Mouse (Mus musculus) stomach, embryonic 15.5 days (tissue): ENCODE results near the gene Golga4. TPM values are rescaled to one million over a fixed set of nuclear protein-coding genes. Genes with fewer than 3 reads are reported as not detected.

Experiments used
- ATAC-seq: fragments of 200-750 bp; cut with Nextera tagmentation; 2 replicates; pipeline ENCODE4 v1.8.0; 2017; ENCODE audit warnings: low read depth, moderate number of reproducible peaks, moderate TSS enrichment; ENCODE audit not compliant: insufficient read depth, low FRiP score
- H3K27ac ChIP-seq: fragments of 300-500 bp; sonication (generic); 2 replicates; pipeline ENCODE4 v1.5.1; 2015; ENCODE audit warnings: mild to moderate bottlenecking, inconsistent platforms
- H3K27me3 ChIP-seq: fragments of 300-500 bp; sonication (generic); replicated peaks from 2 replicates; pipeline ENCODE4 v1.6.1; 2015; ENCODE audit warnings: inconsistent platforms
- H3K36me3 ChIP-seq: fragments of 300-500 bp; sonication (generic); 2 replicates; pipeline ENCODE4 v1.6.1; 2015; ENCODE audit warnings: inconsistent platforms
- H3K4me1 ChIP-seq: fragments of 300-500 bp; sonication (generic); 2 replicates; pipeline ENCODE4 v1.6.1; 2015; ENCODE audit warnings: inconsistent platforms
- H3K4me2 ChIP-seq: fragments of 300-500 bp; sonication (generic); 2 replicates; pipeline ENCODE4 v1.6.1; 2015; ENCODE audit warnings: mild to moderate bottlenecking, inconsistent platforms
- H3K4me3 ChIP-seq: fragments of 300-500 bp; sonication (generic); replicated peaks from 2 replicates; pipeline ENCODE4 v1.5.1; 2015; ENCODE audit warnings: inconsistent platforms
- H3K9ac ChIP-seq: fragments of 300-500 bp; sonication (generic); 2 replicates; pipeline ENCODE4 v1.6.1; 2015; ENCODE audit warnings: inconsistent platforms
- H3K9me3 ChIP-seq: fragments of 300-500 bp; sonication (generic); 2 replicates; pipeline ENCODE4 v1.6.1; 2016; ENCODE audit warnings: inconsistent platforms
- WGBS: fragments of 180-500 bp; shearing (Covaris S2); methylation state at CpG from one replicate; pipeline ENCODE4 v1.1.7; 2015; 5-methylcytosine and 5-hydroxymethylcytosine counted together
- polyA plus RNA-seq: library from polyadenylated mRNA; unstranded; fragments of >200 nt; fragmentation: Nextera tagmentation; extraction: Ambion mirVana; gene quantifications from 2 replicates; pipeline ENCODE4 v1.2.1, GENCODE M21; 2015

The Golga4 gene
- polyA plus RNA-seq, 1 experiment from 2014 or later, result 54.6 TPM

DNA sequence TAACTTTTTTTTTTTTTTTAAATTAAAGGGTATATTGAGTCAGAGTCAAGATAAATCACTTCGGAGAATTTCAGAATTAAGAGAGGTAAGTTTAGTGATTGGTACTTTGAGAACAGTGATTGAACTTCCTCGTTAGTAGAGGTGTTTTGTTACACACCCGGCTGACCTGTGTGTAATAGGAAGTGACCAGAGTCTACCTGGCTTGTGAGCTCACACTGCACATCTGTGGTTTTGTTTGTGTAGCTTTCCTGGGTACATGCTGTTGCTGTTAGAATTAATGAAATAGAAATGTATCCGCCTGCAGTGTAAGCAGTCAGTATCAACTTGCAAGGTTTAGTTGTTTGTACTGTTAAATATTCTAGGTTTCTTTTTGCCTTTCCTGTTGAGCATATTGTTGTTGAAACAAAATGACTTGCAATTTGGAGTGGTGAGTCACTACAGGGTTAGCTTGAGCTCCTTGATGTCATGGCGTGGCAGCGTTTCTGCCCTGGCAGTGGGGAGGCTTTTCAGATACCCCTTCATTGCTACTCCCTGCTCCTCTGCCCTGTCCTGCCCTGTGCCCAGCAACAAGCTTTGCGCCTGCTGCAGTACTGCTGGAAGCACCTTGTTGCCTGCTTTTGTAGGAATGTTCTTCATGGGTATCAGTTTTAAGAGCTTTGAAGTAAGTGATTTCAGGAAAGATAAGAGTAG is 26.6 kb downstream of the Golga4 start:
- H3K27me3 ChIP-seq, result no peaks in the 10 kb centered on the region
- 86% methylated on average over 7 of the region's 7 CpGs for WGBS
- no peak overlapping the region for H3K4me2 ChIP-seq
- H3K27ac ChIP-seq, result no peak overlapping the region
- H3K36me3 ChIP-seq, result peaks cover 34% of the 10 kb centered on the region
- H3K9ac ChIP-seq, result no peak overlapping the region
- no peaks in the 10 kb centered on the region for H3K9me3 ChIP-seq
- no peak overlapping the region for H3K4me3 ChIP-seq
- no peak for ATAC-seq
- H3K4me1 ChIP-seq, result no peaks in the 10 kb centered on the region

DNA sequence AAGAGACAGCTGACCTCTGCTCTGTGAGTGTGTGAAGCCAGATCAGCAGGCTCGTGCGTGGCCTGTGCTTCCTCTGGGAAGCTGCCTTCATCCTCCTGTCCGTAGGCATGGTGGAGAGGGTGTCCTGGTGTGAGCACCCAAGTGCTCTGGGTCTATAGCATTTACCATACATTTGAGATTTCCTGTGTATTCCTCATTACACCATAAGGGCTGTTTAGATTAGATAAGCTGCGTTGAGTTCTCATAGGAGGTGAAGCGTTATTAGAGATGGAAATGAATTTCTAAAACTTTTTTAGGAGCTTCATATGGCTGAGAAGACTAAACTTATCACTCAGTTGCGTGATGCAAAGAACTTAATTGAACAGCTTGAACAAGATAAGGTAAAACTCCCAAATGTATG is 30.9 kb downstream of the Golga4 start:
- no peak for ATAC-seq
- WGBS, result 87% methylated on average over 6 of the region's 6 CpGs
- Histone ChIP-seq H3K9ac (no peak overlapping the region), H3K27me3 (no peaks in the 10 kb centered on the region), H3K36me3 (peaks cover 32% of the 10 kb centered on the region), H3K27ac (no peak overlapping the region), H3K4me1 (no peaks in the 10 kb centered on the region), H3K4me2 (no peak overlapping the region), H3K9me3 (no peaks in the 10 kb centered on the region), H3K4me3 (no peak overlapping the region)

DNA sequence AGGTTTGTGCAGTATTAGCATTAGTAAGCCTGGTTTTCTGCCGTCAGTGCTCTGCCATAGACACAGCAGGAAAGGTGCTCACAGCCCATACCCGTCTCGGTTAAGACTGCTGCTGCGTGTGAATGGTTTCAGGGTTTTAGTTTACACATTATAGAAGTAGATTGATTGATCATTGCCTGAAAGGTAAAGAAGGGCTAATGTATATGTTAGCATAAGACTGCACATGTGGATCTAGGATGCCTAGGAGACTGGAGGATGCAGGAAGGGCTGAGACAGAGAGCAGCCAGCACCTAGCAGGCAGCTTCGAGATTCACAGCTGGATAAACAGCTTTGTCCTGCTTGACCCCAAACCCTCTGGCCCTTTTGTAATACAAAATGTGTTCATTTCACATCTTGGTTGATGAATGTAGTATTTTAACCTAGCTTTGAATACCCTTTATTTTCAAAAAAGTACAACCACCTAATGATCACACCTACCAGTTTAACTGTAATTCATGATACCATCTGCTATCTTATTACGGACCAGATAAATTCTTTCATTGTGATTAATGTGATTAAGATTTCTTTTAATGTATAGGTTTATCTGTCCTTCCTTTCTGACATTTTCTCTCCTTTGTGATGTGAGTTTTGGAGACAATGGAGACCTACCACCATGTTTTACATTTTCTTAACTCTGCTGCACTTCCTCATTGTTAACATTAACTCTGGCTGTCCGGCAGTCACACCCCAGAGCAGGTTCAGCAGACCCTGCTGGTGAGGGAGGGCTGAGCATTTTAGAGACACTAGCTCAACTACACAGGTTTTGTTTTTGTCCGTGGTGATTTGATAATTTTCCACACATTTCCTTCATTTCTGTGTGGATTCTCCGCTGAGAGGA is 31.6 kb downstream of the Golga4 start:
- ATAC-seq, result no peak
- Histone ChIP-seq H3K4me3 (no peak overlapping the region), H3K27ac (no peak overlapping the region), H3K9me3 (no peaks in the 10 kb centered on the region), H3K4me2 (no peak overlapping the region), H3K9ac (no peak overlapping the region), H3K4me1 (no peaks in the 10 kb centered on the region), H3K27me3 (no peaks in the 10 kb centered on the region), H3K36me3 (peaks cover 36% of the 10 kb centered on the region)
- 72% methylated on average over 9 of the region's 9 CpGs for WGBS

DNA sequence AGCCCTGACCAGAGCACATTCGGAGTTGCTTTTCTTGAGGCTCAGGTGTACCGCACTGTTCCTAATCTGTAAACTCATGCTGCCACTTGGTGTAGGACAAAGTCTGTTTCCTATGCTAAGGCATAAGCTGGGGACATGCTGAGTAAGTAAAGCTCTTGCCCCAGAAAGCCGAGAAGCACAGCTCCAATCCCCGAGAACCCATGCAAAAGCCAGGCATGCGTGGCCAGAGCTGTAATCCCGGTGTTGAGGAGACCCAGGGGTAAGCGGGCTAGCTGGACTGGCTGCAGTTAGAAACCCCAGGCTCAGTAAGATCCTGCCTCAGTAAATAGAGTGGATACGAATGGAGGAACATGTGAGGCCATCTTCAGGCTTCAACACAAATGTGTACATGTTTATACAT is 35.8 kb downstream of the Golga4 start:
- WGBS, result 86% methylated on average over 8 of the region's 8 CpGs
- peaks cover 15% of the 10 kb centered on the region for H3K36me3 ChIP-seq

DNA sequence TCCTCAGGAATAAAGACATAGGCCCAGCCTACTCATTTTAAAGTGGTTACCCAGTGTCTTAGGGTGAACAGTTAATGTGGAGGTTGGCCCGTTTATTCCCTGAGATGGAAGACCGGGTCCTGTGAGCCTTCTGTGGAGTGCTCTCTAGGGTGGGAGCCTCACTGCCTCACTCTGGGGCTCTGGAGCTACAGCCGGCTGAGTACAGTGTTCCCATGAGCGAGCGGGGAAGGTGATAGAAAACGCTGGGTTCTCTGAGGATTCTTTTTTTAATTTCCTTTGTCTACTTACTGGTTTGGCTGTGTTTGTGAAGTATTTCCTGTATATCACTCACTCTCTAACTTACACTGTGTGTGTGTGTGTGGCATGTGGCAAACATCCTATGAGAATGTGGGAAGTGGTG is 39.1 kb downstream of the Golga4 start:
- H3K27me3 ChIP-seq, result no peaks in the 10 kb centered on the region
- 72% methylated on average over 6 of the region's 6 CpGs for WGBS
- ATAC-seq, result no peak
- H3K36me3 ChIP-seq, result peaks cover 26% of the 10 kb centered on the region
- H3K9ac ChIP-seq, result no peak overlapping the region
- H3K9me3 ChIP-seq, result no peaks in the 10 kb centered on the region
- H3K4me3 ChIP-seq, result no peak overlapping the region
- H3K27ac ChIP-seq, result no peak overlapping the region
- no peak overlapping the region for H3K4me2 ChIP-seq
- no peaks in the 10 kb centered on the region for H3K4me1 ChIP-seq

More for the DNA sequence above, 35.8 kb downstream of the Golga4 start:
- no peak overlapping the region for H3K4me3 ChIP-seq
- H3K27ac ChIP-seq, result no peak overlapping the region
- H3K9ac ChIP-seq, result no peak overlapping the region
- no peaks in the 10 kb centered on the region for H3K4me1 ChIP-seq
- no peak for ATAC-seq
- no peaks in the 10 kb centered on the region for H3K9me3 ChIP-seq
- no peak overlapping the region for H3K4me2 ChIP-seq
- no peaks in the 10 kb centered on the region for H3K27me3 ChIP-seq

DNA sequence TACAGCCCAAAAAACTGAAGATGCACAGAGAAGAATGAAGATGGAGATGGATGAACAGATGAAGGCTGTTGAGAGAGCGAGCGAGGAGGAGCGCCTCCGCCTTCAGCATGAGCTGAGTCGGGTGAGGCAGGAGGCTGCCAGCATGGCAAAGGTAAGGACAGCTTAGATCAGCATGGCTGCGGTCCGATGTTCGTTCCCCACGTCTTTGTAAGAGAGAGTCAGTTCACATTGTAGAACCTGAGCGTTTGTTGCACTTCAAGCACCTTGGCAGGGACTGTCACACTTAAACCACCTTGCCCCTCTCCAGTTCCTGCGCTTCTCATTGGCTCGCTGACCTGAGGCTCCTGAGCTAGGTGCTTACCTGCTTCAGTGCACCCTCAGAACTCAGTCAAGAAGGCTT is 42.6 kb downstream of the Golga4 start:
- Histone ChIP-seq H3K4me2 (no peak overlapping the region), H3K4me1 (no peaks in the 10 kb centered on the region), H3K36me3 (peaks cover 24% of the 10 kb centered on the region), H3K4me3 (no peak overlapping the region), H3K9me3 (no peaks in the 10 kb centered on the region), H3K27ac (no peak overlapping the region), H3K27me3 (no peaks in the 10 kb centered on the region), H3K9ac (no peak overlapping the region)
- no peak for ATAC-seq
- WGBS, result 96% methylated on average over 12 of the region's 12 CpGs

DNA sequence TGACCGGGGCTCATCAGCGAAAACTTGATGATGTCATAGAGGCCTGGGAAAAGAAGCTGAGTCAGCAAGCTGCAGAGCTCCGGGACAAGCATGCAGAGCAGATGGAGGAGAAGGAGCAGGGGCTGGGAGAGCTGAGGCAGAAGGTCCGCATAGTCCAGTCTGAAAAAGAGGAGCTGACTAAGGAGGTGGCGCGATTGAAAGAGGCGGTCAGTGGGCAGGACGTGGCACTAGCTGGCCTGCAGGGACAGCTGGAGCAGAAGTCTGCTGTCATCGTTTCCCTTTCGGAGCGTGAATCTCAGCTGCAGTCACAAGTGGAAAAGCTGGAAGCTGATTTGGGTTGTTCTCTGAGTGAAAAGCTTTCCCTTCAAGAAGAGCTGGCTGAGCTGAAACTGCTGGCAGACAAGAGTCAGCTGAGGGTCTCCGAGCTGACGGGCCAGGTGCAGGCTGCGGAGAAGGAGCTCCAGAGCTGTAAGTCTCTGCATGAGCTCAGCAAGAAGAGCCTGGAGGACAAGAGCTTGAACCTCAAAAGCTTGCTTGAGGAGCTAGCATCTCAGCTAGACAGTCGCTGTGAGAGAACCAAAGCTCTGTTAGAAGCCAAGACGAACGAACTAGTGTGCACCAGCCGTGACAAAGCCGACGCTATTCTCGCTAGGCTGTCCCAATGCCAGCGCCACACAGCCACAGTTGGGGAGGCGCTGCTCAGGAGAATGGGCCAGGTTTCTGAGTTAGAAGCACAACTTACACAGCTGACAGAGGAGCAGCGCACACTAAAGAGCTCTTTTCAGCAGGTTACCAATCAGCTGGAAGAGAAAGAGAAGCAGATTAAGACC is 51.1 kb downstream of the Golga4 start:
- ATAC-seq, result no peak
- Histone ChIP-seq H3K9me3 (no peaks in the 10 kb centered on the region), H3K27ac (no peak overlapping the region), H3K4me2 (no peak overlapping the region), H3K36me3 (peaks cover 50% of the 10 kb centered on the region), H3K4me1 (no peaks in the 10 kb centered on the region), H3K27me3 (no peaks in the 10 kb centered on the region), H3K4me3 (no peak overlapping the region), H3K9ac (no peak overlapping the region)
- 82% methylated on average over 24 of the region's 24 CpGs for WGBS

DNA sequence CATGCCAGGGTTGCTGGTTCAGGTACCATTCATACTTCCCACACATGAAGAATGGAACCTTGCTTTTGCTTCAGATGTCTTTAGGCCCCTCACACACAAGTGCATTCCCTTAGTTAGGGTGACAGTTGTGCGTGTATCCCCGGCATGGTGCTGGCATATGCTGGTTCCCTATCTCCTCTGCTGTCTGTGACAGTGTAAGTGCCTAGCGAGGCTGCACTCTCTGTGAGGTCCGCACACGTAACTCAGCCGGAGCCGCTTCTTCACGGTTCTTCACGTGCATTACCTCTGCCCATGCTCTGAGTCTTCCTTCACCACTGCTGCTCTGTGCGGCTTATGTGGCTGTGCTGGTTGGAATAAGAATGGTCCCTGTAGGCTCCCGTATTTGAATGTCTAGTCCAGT is 57.3 kb downstream of the Golga4 start:
- no peaks in the 10 kb centered on the region for H3K9me3 ChIP-seq
- H3K27me3 ChIP-seq, result no peaks in the 10 kb centered on the region
- no peak overlapping the region for H3K4me3 ChIP-seq
- 94% methylated on average over 11 of the region's 11 CpGs for WGBS
- H3K4me2 ChIP-seq, result no peak overlapping the region
- H3K27ac ChIP-seq, result no peak overlapping the region
- no peak for ATAC-seq
- no peaks in the 10 kb centered on the region for H3K4me1 ChIP-seq
- H3K9ac ChIP-seq, result no peak overlapping the region
- peaks cover 65% of the 10 kb centered on the region for H3K36me3 ChIP-seq

DNA sequence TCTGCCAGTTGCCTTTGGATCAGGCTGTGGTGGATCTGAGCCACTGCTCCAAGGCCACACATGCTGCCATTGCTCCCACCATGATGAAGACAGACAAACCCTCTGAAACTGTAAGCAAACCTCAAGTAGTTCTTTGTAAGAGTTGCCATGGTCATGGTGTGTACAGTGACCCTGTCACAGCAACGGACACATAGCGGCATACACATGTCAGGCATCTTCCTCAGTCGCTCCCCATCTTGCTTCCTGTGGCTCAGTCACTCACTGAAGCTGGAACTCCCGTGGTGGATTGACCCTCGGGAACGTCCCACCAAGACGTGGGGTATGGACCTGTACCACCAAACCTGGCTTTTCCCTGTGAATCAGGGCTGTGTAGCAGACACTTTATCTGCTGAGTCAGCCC is 57.8 kb downstream of the Golga4 start:
- Histone ChIP-seq H3K27me3 (no peaks in the 10 kb centered on the region), H3K9me3 (no peaks in the 10 kb centered on the region), H3K27ac (no peak overlapping the region), H3K9ac (no peak overlapping the region), H3K36me3 (peaks cover 61% of the 10 kb centered on the region), H3K4me1 (no peaks in the 10 kb centered on the region), H3K4me2 (no peak overlapping the region), H3K4me3 (no peak overlapping the region)
- no peak for ATAC-seq
- 87% methylated on average over 7 of the region's 7 CpGs for WGBS

DNA sequence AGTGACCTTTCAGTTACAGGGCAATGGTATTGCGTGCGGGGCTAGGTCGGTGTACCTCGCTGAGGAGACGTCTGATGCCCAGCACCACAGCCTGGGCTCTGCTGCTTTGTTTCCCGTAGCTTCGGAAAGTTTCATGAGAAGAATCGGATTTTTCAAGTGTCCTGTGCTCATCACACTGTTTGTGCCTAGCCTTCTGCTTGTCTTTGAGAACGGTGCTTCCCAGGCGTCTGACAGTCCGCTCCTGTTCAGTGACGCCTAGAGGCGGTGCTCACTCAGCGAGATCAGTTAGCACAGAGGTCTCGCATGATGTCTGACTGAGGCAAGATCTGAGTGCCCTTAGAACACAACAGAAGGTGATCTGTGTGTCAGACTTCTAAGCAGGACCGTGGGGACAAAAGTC is 58.6 kb downstream of the Golga4 start:
- Histone ChIP-seq H3K36me3 (peaks cover 57% of the 10 kb centered on the region), H3K27ac (no peak overlapping the region), H3K4me2 (no peak overlapping the region), H3K9ac (no peak overlapping the region), H3K27me3 (no peaks in the 10 kb centered on the region), H3K4me1 (no peaks in the 10 kb centered on the region), H3K9me3 (no peaks in the 10 kb centered on the region), H3K4me3 (no peak overlapping the region)
- ATAC-seq, result no peak
- WGBS, result 91% methylated on average over 16 of the region's 16 CpGs

DNA sequence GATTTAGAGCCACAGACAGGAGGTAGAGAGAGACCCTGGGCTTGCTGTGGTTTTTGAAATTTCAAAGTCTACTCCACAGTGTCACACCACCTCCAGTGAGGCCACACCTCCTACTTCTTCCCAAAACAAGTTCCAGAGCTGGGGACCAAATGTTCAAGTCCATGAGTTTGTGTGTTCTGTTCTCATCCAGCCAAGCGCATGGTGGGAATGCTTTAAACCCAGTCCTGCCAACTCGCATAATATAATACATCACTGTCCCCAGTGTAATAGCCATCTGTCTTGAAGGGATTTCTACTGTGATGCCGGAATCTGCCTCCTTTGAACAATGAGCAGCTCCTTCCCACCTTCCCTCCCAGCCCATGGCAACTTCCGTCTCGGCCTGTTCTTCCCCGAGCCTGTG is 63.3 kb downstream of the Golga4 start:
- 87% methylated on average over 6 of the region's 6 CpGs for WGBS
- Histone ChIP-seq H3K4me2 (no peak overlapping the region), H3K27me3 (no peaks in the 10 kb centered on the region), H3K9ac (no peak overlapping the region), H3K9me3 (no peaks in the 10 kb centered on the region), H3K27ac (no peak overlapping the region), H3K36me3 (peaks cover 54% of the 10 kb centered on the region), H3K4me1 (no peaks in the 10 kb centered on the region), H3K4me3 (no peak overlapping the region)
- no peak for ATAC-seq

DNA sequence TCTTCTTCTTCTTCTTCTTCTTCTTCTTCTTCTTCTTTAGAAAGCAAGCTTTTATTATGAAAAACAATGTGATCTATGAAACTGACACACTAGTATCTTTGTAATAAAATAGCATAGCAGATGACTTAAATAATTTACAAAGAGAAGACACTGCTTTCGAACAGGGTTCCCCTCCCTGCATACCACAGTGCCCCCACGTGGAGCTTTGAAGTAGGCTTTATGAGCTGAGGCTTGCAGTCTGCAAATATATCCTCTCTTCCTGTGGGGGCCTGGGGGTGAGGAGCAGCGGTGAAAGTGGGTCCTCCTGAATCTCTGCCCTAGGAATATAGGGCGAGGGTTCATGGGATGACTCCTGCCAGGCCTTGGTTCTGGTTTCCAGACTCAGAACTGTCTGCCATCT is 64.8 kb downstream of the Golga4 start:
- Histone ChIP-seq H3K4me2 (no peak overlapping the region), H3K27ac (no peak overlapping the region), H3K9me3 (no peaks in the 10 kb centered on the region), H3K4me1 (no peaks in the 10 kb centered on the region), H3K27me3 (no peaks in the 10 kb centered on the region), H3K4me3 (no peak overlapping the region), H3K9ac (no peak overlapping the region), H3K36me3 (peaks cover 45% of the 10 kb centered on the region)
- 78% methylated on average over 4 of the region's 4 CpGs for WGBS
- ATAC-seq, result no peak
